Mouse (Mus musculus) urinary bladder, postnatal 36 days (tissue): ENCODE results near the gene Senp7.
A peak's percentile ranks its signal among the peaks of the same experiment; 100 is the strongest.
"Not testable (repeated sequence)": the region's sequence is repeated elsewhere in the genome, so short reads cannot be mapped to it uniquely, and the experiment has no call there.

Experiments used
- DNase-seq, 2 experiments: peaks; one replicate each; pipeline ENCODE4 v3.0.0; 2022; ENCODE audit warnings: low spot score in 2 of 2, mixed read lengths in 1 of 2

Gene Senp7

DNA sequence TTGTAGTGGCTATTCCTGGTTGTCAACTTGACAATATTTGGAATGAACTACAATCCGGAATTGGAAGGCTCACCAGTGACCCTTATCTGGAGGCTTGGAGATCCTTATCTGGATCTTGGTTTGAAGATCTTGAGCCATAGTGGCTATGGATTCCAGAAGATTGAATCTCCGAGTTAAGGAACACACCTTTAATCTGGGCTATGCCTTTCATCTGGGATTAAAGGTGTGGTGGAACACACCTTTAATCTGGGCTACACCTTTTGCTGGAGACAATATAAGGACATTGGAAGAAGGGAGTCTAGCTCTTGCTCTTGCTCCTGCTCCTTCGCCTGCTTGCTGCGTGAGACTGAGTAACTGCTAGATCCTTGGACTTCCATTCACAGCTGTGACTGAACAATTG is at the start of gene Senp7:
Gene Senp7 (plus strand): TSS at position 301 of the 400 bp plus-strand sequence.
- DNase-seq = not testable (repeated sequence)

DNA sequence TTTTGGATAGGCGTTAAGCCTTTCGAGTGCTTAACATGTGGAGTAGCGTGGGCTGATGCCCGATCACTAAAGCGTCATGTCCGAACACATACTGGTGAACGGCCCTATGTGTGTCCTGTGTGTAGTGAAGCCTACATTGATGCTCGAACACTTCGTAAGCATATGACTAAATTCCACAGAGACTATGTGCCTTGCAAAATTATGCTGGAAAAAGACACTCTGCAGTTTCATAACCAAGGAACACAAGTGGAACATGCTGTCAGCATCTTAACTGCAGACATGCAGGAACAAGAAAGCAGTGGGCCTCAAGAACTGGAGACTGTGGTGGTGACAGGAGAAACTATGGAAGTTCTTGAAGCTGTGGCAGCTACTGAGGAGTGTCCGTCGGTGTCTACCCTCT is 41.3 kb upstream of the Senp7 start:
- no peak for DNase-seq

DNA sequence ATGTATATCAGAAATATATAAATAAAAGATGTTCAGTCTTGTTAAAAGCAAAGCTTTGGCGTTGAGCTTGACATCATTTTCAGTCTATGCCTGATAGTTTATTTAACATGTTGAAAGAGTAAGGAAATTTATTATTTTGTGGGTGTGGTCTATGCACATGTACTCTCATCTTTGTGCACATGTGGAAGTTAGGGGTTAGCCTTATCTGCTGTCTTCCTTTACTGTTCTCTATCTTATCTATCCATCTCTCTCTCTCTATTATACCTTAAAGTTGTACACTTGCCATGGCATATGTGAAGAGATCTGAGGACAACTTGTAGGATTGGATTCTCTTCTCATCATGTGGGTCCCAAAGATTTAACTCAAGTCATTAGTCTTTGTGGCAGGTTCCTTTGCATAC is 39.3 kb upstream of the Senp7 start:
- no peak for DNase-seq

DNA sequence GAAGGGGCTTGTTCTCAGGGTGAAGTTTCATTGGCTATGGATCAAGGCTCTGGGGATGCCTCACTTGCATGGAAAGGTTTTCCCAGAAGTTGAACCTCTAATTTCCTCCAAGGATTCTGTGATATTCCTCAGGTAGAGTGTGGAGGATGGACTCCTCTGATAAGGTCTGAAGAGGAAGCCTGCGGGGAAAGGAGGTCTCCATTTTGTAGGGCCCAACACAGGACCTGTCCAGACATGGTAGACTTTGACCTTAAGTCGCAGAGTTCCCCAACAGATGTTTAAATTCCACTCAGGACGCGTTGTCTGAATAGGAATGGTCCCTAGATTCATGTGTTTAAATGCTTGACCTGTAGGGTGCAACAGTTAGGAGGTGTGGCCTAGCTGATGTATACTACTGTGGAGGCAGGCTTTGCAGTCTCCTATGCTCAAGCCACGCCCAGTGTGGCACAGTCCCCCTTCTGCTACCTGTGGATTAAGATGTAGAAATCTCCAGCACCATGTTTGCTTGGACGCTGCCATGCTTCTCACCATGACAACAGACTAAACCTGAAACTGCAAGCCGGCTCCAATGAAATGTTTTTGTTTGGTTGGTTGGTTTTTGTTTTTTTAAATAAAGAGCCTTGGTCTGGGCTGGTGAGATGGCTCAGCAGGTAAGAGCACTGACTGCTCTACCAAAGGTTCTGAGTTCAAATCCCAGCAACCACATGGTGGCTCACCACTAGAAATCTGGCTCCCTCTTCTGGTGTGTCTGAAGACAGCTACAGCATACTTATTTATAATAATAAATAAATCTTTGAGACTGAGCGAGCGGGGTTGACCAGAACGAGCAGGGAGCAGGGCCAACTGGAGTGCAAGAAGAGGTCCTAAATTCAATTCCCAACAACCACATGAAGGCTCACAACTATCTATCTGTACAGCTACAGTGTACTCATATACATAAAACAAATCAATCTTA is 35.1 kb upstream of the Senp7 start:
- no peak for DNase-seq

DNA sequence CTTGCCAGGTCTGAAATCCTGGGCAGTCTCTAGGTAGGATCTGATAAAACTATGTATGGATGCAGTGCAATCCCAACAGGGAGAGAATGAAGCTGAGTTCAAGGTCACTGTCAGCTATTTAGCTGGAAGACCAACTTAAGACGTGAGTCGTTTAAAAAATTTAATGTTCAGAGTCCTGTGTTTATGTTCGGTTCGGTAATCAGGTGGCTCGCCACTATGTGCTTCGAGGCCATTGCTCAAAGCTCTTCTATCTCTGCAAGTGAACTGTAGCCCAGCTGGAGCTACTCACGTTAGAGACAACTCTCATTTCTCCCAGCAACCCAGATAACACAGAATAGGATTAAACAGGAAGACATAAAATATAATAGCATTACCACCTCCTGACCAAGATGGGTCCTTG is 34.1 kb upstream of the Senp7 start:
- DNase-seq = no peak

DNA sequence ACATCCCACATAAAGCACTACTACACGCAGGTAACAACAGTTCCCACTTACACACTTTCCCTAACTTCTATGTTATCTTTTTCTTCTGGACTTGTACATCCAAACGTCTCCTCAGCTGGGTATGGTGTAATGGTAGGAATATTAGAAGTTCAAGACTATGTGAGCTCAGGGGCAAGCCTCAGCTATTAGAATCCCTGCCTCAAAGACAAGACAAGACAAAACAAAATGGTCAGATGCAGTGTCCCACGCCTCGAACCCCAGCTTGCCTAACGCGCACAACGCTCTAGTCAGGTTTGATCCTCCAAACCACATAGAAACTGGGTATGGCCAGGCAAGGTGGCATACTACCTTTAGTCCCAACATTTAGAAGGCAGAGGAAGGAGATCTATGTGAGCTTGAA is 28.5 kb upstream of the Senp7 start:
- no peak for DNase-seq

DNA sequence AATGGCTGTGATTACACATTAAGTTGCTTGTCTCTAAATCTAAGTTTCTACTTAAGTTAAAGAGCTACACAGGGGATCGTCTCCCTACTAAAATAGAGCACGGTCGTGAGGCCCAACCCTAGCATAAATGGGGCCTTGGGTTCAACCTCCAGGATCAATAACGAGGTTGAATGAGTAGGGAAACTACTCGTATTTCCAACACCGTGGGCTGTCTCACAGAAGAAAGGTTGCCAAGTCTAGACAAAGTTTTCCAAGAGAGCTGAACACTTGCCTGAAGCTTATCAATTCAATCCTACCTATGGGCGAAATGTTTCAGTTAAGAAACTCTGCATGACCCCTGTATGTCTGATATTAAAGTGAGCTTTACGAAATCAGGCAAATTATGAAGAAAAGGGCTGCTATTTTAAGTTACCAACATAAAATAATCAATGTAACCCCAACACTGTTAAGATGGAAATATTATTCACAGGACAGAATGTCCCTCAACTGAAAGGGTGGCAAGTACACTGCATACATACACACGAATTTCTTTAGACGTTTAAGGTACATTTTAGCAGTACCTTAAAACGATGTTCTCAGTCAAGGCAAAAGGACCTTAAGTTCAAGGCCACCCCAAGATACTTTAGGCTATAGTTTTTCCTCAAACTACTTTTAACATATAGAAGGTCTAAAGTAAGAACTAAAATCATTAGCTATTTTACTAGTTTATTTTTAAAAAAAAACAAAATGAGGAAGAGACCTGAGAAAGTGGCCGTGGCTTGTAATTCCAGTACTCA is 20.1 kb upstream of the Senp7 start:
- no peak for DNase-seq

DNA sequence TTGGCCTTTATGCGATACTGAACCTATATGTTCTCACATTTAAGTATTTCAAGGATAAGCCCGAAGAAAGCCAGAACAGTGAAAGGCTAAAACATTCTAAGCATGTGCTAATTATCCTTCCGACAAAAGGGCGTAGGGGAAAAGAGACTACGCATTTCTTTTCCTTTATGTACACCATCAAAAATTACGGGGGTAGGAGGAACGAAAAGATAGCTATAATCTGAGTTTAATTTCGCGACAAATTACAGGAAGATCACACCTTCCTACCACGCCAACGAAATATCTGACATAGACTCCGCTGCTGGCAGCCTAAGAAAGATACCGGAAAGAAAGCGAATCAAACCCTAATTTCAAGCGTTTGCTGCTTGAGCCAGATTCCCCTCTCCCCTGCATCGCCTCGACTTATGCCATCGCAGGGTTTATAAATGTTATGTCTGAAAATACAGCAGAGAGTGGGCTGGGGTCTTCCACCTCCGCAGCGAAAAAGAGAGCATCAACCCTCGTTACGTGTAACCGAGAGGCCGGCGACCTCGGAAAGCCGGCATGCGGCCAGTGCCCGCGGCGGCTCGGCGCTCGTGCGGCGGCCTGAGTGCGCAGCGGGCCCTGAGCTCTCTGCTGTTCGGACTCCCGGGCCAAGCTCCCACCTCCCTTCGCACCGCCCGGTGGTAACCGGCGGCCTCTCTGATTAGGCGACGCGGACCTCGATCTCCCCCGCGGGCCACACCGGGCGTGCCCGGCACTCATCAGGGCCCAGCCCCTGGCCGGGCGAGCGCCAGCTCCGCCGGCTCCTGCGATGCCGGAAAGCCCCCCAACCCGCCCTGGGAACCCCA is 19.2 kb upstream of the Senp7 start:
- DNase-seq = no peak

DNA sequence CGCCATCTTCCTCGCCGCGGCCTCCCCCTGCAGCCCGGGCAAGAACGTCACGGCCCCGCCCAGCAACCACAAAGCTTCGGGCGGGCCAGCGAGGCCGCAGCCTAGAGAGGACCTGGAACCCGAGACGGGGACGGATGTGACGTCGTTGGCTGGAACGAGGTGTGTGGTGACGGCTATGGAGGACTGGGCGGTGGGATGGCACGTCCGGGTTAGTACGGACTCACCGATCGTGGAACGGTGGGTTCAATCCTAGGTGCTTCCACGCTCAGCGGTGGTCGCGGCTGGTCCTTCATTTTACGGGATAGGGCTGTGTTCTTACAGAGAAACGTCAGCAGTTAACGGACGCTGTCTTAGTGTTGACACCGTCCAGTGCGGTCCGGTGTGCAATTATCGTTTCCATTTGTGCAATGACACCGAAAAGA is 18.5 kb upstream of the Senp7 start, which contains the start of gene Pcnp:
Gene Pcnp (minus strand): TSS at position 79 of the 422 bp plus-strand sequence.
- DNase-seq = peak; percentile 97 to 98

DNA sequence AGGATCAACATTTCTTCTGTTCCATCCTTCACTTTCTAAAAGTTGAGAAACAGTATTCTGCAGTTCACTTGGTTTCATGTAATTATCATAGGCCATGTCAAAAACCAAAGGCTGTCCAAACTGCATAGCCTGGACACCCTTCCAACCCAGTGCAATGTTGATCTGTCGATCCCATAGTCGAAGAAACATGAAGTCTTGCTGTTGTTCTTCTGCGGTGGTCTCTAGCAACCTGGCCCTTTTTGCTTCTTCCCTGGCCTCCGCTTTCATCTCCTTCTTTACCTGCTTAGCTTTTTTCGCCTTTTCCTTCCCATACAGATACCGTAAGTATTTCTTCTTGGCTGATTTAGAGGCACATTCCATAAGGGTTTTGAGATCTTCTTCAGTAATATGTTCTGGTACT is 13.6 kb upstream of the Senp7 start:
- DNase-seq = no peak

DNA sequence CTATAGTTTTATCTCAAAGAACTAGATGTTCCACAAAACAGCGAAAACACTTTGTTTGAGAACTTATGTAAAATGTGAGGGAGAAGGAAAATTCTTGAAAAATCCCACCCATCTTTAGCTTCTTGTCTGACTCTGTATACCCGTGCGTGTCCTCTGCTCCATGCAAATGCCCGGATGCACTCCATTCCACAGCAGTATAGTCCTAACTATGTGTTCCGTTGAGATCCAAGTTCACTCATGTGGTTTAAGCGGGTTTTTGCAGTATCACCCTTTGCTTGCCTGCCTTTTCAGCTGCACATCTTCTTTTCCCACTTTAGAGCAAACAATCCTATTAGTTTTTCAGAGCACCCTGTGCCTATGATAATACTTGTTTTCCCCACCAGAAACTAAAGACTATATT is 11.6 kb upstream of the Senp7 start:
- no peak for DNase-seq

DNA sequence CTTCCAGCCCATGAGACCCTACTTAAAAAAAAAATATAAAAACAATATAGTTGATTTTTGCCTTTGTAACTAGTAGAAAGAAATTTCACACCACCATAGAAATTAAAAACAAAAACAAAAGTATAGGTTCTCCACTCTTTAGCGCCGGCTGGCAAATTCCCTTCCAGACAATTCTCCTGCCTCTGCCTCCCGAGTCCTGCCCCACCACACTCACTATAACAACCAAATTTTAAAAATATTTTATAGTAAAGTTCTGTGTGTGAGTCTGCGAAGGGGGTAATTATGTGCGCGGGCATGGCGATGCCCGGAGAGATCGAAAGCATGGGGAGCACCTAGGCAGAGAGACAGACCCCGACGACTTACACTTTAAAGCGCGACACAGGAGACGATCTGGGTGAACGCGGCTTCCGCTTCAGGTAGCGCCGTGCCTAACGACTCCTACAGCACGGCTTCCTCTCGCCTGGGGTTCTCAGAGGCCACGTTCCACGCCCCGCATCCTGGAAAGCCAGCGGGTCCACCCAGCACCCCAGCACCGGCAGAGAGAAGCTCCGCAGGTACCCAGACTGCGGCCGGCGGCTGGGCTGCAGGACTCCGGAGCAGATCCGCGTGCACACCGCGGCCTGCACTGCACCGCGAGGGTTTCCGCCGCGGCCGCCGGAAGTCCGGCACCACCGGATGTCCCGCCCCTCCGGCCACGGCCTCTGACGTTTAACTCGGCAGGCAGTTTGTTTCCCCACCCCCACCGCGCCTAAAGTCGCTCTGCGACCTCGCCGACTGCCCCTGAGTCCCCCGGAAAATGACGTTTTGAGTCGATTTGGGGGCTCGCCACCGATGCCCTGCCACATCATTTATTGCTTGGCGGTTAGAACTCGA is 10.8 kb upstream of the Senp7 start, which contains the start of gene Trmt10c:
Gene Trmt10c (minus strand): TSS at position 682 of the 873 bp plus-strand sequence.
- peak; percentile 88 to 91 for DNase-seq

DNA sequence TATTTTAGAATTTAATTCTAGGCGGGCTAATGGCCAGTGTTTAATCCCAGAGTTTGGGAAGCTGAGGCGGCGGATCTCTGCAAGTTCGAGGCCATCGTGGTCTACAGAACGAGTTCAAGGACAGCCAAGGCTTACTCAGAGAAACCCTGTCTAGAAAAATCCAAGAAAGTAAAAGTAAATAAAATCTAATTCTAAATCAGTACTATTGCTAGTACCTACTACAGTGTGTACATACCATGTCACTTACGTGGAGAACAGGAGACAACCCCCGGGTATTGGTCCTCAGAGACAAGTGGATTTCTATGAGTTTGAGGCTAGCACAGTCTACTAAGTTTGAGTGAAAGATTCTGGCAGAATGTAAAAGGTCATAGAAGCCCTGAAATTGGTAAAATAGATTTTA is 10.0 kb upstream of the Senp7 start:
- no peak for DNase-seq

DNA sequence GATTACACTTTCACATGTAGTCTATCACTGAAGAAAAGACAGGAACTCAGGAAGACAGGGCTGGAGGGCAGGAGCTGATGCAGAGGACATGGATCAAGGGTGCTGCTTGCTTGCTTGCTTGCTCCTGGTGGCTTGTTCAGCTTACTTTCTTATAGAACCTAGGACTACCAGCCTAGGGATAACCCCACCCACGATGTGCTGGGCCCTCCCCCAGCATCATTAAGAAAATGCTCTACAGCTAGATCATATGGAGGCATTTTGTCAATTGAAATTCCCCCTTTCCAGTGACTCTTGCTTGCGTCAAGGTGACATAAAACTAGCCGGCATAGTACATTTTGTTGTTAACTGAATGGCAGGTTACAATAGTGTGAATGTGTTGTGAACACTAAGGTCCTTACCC is 7.8 kb downstream of the Senp7 start:
- no peak for DNase-seq

DNA sequence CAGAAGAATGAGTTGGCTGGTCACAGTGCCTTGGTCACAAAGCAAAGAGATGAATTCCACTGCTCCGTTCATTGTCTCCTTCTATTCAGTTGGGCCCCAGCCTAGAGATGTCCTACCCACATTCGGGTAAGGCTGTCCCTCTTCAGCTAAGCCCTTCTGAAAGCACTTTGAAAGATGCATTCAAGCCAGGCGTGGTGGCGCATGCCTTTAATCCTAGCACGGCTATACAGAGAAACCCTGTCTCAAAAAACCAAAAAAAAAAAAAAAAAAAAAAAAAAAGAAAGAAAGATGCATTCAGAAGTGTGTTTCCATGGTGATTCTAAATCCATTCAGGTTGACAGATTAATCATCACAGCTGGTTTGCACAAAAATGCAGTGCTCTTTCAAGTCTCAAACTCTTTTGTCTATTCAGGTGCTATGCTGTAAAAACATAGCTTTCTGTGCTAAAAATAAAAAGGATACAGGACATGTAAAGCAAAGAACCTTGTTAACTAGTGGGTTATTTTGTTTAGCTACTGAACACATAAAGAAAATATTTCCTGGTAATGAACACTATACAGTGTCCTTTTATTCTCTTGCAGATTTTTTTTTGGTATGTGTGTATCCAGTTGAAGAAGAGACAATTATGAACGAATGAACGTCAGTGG is 8.9 kb downstream of the Senp7 start:
- DNase-seq = no peak

DNA sequence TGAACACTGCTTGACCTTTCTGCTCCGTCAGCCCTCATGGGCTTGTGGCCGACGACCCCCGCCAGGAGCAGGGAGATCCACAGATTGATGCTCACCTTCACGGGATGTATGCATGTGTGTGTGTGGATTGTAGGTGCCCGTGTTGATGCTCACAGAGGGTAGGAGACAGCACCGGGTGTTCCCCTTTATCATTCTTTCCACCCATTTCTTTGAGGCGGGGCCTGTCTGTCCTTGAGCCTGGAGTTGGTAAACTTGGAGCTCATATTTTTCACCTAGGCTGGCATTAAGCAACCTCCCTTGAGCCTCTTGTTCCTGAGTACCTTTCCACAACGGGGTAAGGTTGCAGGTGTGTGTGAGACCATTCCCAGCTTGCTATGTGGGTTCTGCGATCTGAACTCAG is 10.0 kb downstream of the Senp7 start:
- DNase-seq = no peak

DNA sequence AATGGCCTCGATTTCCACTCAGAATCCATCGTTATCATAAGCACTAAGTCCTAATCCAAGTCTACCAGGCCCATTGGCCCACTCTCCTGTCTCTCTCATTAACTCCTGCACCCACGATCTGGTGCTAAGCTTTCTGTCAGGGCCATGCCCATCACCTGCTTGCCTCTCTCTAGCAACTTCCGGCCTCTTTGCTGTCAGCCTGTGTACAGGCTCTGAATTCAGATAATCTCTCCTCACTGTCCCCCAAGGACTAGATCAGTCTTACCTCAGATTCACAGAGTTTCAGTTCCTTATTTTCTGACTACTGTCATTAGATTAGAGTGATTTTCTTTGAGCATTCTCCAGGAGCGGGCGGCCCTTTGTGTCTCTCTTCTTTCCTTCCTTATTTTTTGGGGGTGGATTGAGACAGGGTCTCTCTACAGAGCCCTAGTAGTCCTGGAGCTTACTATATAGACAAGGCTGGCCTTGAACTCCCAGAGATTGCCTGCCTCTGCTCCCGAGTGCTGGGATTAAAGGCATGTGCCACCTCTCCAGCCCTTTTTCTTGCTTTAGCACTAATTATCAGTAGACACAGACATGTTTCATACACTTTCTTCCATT is 14.0 kb downstream of the Senp7 start:
- DNase-seq = no peak

DNA sequence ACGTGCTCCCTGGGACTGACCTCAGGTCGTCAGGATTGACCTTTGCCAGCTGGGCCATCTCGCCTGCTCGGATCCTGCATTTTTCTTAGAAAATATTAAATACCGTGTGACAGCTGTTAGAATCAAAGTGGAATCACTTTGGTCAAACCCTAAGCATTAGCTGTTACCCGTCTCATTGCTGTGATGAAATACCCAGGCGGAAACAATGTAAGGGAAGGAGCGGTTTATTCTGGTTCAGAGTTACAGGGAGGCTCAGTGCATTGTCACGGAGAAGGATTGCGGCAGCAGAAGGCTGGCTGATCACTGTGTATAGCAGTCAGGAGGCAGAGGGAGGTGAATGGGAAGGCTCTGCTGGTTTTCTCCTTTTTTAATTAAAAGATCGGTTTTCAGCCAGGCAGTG is 14.8 kb downstream of the Senp7 start:
- no peak for DNase-seq

DNA sequence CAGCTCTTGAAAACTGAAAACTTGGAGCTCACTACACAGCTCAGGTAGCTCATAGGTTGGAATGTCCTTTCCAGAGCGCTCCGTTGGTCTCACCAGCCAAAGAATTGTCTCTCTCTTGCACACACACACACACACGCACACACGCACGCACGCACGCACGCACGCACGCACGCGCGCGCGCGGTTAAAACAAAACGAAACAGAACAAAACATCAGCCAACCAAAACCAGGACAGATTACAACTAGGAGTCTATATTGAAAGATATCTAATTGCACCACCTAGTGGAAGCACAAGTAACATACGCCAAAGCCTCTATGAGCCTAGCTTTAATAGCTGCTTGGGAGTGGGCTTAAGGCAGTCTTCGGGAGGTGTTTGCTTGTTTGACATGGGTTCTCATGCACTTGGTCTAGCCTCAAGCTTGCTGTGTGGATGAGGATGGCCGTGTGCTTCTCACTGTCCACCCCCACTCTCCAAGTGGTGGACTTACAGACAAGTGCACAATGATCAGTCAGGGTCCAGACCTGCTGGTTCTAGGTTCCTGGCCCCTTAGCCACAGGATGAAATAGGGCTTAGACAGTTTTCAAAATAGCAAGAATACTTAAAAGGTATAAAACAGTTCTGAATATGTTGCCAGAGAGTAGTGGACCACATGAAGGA is 16.3 kb downstream of the Senp7 start:
- DNase-seq = peak; percentile 27 to 54
